Mouse (Mus musculus): Measurements from ENCODE around the gene Tmem50b.
"Not testable (repeated sequence)": the region's sequence is repeated elsewhere in the genome, so short reads cannot be mapped to it uniquely, and the experiment has no call there.

Tmem50b gene

DNA sequence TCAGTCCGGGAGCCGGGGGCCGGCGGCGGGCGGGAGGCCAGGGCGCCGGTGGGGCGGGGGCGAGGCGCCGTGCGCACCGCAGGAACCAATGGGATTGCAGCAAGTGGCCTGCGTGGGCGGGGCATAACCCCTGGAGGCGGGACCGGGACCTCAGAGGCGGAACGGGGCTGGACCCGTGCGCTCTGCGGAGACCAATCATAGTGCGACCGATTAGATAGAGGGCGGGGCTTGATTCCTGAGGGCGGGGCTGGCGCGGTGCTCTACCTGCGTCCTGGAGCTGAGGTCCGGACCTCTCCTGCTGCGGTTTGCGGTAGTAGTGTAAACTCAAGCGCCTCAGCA lies at the start of gene Tmem50b:
Gene Tmem50b, minus strand, starts transcription at position 129 of the 339 bp plus-strand sequence.
- in situ Hi-C loops (cut with MboI, MseI) = no loop called here

DNA sequence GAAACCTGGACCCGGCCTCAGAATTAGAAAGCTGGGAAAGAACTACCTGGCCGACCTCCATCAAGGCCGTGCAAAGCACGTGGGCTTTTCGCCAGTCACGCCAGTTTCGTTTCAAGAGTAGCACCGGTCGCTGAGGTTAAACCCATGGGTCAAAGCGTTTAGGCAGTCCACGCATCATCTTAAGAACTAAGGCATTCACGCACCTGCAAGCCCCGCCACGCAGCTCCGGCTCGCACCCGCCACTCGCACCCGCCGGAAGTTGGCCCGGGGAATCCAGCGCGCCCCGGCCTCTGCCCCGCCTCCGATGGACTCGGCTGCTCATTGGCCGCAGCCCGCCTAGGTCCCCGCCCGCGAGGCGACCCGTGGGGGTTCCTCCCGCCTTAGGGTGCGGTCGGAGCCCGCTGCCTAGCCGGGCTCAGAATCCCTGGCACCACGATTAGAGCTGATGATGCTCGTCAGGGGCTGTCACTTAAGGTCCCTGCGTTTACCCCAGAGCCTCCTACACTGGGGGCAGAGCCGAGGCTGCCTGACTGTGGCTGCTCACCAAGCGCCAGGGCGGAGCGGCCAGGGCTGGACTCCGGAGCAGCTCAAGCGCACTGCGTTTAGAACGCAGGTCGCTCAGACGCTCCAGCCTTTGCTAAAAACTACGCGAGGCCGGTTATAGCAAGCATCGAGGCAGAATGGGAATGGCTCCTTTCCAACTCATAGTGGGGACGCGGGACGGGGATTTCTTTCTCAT lies 49.2 kb upstream of the Tmem50b start, which contains the start of gene Gart:
Gene Gart, minus strand, starts transcription at position 272 of the 739 bp plus-strand sequence.
- in situ Hi-C loops (cut with MboI, MseI) = no loop called here

DNA sequence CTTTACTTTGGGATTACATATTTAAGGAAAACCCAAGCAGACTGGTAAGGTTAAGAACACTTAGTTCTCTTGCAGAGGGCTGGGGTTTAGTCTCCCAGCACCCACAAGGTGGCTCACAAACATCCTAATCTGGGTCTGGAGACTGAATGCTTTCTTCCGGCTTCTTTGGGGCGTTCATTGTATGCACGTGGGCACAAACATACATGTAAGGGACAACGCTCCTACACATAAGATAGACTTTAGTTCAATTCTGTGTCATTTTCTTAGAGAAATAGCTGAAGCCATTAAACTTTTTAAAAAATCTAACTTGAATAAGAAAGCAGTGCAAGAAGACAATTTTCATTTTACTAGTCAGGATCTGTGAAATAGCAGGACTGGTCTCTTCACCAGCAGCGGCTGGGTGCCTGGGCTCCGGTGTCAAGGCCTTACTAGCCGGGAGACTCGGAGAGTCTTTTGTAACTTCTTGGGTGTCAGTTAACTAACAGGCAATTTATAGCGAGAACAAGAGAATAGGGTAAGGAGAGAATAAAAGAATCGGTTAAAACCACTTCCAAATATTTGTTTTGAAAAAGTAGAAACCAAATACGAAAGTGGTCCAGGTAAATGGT lies 48.5 kb upstream of the Tmem50b start:
- in situ Hi-C loops (cut with MboI, MseI) = no loop called here

DNA sequence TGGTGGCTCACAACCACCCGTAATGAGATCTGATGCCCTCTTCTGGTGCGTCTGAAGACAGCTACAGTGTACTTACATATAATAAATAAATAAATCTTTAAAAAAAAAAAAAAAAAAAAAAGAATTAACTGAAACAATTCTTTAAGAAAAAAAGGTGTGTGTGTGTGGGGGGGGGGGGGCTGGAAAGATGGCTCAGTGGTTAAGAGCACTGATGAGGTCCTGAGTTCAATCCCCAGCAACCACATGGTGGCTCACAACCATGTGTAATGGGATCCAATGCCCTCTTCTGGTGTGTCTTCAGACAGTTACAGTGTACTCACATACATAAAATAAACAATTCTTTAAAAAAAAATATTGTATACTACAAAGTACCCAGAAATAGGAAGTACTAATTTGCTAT lies 47.8 kb upstream of the Tmem50b start:
- in situ Hi-C loops (cut with MboI, MseI) = not testable (repeated sequence)

DNA sequence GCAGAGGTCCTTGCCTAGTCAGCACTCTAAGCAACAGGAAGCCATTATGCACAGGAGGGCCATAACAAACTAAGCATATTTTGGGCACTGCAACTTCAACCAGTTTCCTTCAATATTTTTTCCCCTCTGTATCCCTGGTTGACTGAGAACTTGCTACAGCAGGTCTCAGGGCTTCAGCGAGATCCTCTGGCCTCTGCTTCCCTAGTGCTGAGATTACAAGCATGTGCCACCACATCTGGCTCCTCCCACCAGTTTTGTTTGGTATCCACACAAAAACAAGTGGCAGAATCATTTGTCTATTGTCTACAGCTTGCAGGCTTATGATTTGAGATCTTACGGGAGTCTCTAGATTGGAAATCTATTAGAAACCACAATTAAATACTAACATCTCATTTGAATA lies 47.3 kb upstream of the Tmem50b start:
- in situ Hi-C loops (cut with MboI, MseI) = no loop called here

DNA sequence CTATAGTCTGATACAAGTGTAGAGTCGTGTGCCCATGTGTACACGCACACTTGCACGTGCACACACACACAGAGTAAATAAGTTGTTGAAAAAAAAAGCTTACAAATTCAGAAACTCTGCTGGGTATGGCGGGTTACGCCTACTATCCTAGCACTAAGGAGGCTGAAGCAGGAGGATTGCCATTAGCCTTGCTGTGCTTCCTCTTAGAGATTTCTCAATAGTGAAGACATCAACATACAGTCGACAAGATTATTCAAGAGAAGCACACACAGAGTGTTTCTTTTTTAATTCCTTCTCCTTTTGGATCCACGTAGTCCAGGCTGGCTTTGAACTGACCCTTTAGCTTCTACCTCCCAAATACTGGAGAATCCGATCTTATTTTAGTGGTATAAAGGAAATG lies 42.6 kb upstream of the Tmem50b start:
- in situ Hi-C loops (cut with MboI, MseI) = no loop called here

DNA sequence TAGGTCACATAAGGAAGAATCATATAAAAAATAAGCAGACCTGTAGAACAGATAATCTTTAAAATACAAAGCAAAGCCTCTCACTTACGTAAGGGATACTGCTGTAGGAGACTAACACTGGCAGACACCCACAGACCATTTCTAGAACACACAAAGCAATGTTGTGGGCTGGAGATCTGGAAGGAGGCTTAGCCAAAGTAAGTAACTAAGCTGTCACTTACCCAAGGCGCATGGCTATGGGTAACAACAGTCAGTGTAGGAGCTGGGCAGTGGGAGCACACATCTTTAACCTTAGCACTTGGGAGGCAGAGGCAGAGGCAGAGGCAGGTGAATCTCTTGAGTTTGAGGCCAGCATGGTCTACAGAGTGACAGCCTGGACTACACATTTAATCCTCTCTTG lies 42.0 kb upstream of the Tmem50b start:
- in situ Hi-C loops (cut with MboI, MseI) = no loop called here

DNA sequence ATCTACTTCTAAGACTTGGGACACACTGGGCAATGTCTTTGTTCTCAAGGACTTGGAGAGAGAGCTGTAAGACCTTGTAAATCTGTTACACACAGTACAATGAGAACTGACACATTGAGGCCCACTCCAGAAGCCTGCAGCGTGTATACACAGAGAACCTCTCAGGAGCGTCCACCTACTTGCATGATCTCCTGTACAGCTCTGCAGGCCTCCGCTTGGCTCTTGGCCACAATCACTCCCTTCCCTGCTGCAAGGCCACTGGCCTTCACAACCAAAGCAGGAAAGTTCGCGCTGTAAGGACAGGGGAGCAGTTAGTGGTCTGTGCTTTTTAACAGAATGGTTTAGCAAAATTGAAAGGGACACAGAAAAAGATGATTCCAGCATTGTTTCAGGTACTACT lies 41.6 kb upstream of the Tmem50b start:
- in situ Hi-C loops (cut with MboI, MseI) = no loop called here

DNA sequence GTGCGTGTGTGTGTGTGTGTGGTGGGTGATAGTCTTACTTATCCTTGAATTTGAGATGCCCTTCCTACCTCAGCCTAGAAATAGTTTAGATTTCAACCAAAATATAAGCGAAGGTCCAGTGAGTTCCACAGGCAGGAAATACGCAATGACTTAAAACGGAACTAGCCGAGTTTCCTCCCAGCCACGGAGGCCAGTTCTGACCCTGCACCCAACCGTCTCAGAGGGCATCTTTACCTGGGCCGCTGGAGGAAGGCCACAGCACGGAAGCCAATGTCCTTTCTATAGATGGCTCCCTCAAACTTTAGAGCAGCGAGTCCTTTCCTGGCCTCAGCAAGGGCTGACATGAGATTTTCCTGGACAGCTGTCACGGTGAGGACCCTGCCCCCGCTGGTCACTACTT lies 36.0 kb upstream of the Tmem50b start:
- in situ Hi-C loops (cut with MboI, MseI) = loop anchor here (5.0 kb wide), 1 partner anchor 39 kb away; no protein-coding TSS in a partner anchor

DNA sequence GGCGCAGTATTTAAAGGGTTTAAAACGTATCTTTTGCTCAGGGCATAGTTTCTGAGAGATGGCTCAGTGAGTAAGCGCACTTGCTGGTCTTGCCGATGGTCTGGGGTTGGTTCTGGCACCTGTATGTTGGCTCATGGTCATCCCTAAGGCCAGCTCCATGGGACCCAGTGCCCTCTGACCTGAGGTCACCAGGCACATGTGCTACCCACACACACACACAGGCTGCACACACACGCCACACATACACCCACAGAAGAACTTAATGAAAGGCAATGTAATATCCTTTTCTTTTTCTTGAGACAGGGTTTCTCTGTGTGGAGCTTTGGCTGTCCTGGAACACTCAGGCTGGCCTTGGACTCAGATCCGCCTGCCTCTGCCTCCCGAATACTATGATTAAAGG lies 35.3 kb upstream of the Tmem50b start:
- in situ Hi-C loops (cut with MboI, MseI) = loop anchor here (5.0 kb wide), 1 partner anchor 39 kb away; no protein-coding TSS in a partner anchor

DNA sequence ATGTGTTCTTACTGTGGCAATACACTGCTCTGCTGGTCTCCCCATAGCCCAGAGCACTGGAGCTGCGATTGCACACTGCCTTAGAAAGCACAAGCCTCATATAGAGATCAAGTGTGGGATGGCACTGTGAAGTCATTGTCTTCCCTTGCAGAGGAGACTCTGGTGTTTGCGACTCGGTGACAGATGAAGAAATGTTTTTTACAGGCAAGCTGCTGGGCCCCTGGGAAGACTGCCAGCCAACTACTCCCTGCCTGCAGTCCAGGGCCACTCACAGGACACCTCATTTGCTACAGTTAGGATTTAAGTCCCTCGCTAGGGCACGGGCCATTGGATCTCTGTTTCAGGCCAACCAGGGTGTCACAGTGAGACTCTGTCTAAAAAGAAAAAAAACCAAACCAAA lies 34.8 kb upstream of the Tmem50b start:
- in situ Hi-C loops (cut with MboI, MseI) = loop anchor here (5.0 kb wide), 1 partner anchor 40 kb away; no protein-coding TSS in a partner anchor

DNA sequence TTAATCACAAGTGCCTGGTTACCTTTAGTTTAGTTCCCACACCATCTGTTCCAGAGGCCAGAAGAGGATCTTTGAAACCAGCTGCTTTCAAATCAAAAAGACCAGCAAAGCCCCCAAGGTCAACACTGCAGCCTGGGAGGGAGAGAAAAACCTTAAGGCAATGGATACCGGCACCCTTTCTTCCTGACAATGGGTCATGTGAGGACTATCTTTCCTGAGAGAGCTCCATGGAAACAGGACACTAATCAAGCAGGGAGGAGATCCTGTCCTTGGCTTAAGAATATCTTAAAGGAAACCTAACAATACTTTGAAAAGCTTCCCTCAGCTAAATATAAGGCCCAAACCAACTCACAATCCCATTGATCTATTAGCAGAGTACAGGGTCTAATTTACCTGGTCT lies 33.0 kb upstream of the Tmem50b start:
- in situ Hi-C loops (cut with MboI, MseI) = loop anchor here (5.0 kb wide), 1 partner anchor 42 kb away; no protein-coding TSS in a partner anchor

DNA sequence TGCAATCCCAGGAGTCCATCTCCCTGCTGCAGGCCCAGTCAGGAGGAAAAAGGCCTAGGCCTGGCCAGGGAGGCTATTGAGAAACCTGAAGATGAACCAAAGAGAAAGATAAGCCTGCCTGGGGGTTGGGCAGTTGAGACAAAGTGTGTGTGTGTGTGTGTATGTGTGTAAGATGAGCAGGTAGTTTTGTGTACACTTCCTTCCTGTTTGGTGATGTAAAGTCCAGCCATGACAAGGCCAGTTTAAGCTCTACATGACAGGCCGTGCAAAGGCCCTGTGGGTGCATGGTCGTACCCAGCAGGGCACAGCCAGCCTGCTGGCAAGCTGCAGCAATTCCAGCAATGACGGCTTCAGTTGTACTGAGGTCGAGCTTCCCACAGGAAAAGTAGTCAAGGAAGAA lies 32.1 kb upstream of the Tmem50b start:
- in situ Hi-C loops (cut with MboI, MseI) = loop anchor here (5.0 to 10.0 kb wide), 2 partner anchors 43 to 595 kb away; no protein-coding TSS in a partner anchor

DNA sequence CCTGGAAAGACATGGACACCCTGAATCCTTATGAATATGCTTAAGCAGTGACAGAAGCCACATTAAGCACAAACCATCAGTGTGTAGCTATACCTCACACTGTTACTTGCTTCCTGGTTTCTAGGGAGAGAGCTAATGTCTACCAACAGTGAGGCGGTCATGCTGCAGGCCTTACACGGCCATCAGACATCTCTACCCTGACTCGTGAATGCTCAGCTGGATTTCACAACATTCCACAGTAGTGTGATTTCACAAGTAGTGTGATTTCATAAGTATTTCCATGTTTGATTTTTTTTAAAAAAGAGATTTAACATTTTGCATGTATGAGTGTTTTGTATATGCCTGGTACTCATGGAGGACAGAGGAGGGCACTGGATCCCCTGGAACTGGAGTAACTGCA lies 31.1 kb upstream of the Tmem50b start:
- in situ Hi-C loops (cut with MboI, MseI) = loop anchor here (10.0 kb wide), 1 partner anchor 594 kb away; no protein-coding TSS in a partner anchor

DNA sequence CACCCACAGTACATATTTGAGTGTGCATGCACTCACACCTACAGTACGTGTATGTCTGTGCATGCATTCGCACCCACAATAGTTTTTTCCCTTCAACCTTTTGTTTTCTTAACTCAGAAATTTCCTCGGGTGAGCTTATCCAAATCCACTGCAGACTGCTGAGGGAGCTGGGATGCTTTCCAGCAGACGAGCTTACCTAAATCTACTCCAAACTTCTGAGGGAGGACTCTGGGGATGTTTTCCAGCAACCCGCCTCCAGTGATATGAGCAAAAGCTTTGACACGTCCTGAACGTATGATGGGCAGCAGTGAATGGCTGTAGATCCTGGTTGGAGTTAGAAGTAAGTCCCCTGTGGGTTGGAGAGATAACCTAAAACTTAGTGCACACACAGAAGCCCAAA lies 30.2 kb upstream of the Tmem50b start:
- in situ Hi-C loops (cut with MboI, MseI) = loop anchor here (10.0 kb wide), 1 partner anchor 593 kb away; no protein-coding TSS in a partner anchor

DNA sequence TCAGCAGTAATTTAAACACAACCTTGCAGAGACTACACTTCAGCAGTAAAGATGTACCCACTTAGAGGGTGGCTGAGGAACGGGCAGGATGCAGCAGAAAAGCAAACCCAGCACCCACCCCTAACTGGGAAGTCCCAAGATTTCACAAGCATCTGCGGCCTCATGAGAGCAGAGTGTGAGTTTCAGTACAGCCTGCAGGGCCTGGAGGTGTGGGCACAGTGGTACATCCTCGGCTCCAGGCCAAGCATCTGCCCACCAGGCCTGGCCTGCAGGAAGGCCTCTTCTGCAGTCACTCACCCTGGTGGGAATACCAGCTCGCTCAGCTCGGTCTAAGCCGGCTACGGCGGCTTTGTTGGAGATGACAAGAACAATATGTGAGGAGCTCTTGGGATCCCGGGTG lies 25.5 kb upstream of the Tmem50b start:
- in situ Hi-C loops (cut with MboI, MseI) = loop anchor here (10.0 to 25.0 kb wide), 2 partner anchors 588 to 836 kb away; no protein-coding TSS in a partner anchor

DNA sequence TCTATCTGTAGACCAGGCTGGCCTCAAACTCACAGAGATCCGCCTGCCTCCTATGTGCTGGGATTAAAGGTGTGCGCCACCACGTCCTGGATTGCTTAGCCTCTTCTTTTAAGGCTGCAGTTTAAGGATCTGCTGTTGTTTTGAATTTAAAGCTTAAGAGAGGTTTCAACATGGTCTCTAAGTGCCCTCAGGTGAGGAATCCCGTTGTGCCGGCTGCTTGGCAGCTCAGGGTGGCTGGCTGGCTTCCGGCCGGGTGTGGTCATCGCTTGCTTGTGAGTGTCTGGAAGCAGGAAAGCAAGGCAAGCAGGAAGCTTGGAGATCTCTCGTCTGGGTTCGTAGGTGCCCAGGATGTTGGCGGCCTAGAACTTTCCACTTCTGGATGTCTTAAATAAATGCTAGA lies 23.4 kb upstream of the Tmem50b start:
- in situ Hi-C loops (cut with MboI, MseI) = loop anchor here (10.0 to 25.0 kb wide), 2 partner anchors 586 to 834 kb away; no protein-coding TSS in a partner anchor

DNA sequence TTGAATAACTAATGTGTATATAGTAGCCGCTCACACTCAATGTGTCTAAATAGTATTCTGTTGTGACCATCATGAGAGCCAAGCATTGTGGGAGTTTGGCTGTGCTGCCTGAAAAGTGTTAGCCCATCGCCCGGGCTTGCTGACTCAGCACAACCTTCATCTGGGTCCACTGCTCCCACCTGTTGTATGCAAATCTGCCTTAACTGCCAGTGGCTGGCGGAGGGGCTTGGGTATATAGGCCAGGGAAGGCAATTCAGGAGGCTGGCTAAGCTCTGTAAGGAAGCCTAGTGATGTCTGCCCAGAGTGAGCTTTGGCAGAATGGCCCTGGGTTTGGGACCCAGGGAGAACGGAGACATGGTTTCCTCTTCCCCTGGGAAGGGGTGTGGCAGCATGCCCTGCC lies 22.6 kb upstream of the Tmem50b start:
- in situ Hi-C loops (cut with MboI, MseI) = loop anchor here (10.0 to 25.0 kb wide), 2 partner anchors 585 to 833 kb away; no protein-coding TSS in a partner anchor

DNA sequence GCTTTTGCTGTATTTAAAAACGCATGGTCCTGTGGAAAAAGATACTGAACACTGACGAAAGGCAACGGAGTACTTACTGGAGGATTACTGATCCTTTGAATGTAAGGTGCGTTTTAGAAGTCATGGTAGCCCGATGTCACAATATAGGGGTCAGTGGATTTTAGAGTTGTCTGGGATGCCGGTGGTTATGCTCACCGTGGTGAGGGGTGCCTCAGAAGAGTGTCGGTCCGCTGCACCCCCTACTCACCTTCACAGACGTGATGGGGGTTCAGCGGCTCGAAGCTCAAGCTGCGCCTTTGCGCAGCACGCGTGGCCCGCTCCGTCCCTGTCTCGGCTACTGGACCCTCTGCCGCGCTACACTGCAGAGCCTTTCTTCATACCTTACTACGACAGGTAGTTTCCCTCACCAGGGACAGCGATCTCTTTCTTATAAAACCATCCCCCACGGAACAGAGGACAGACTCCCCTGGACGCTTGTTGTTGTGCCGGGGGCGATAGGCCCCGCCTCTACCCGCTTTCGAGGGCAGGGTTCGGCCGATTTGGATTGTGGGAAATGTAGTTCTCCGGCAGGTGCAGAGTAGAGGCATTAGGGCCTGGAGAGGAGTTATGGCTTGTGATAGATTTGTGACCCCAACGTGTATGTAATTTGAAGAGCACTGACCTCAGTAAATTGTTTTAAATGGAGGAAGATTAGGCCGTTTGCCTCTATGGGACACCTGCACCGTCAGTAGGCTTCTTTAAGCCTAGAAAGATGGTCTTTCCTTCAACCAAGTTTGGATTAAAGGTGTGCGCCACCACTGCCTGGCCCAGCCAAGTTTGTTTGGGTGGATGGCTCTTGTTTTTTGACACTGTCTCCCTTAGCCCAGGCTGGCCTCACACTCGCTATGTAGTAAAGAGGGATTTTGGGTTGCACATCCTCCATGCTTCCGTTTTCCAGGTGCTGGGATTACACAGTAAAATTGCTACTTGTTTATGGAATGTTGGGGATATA lies 21.2 kb upstream of the Tmem50b start, which contains the start of gene Dnajc28:
Gene Dnajc28, minus strand, starts transcription at position 516 of the 991 bp plus-strand sequence.
- in situ Hi-C loops (cut with MboI, MseI) = loop anchor here (25.0 kb wide), 1 partner anchor 832 kb away; no protein-coding TSS in a partner anchor

DNA sequence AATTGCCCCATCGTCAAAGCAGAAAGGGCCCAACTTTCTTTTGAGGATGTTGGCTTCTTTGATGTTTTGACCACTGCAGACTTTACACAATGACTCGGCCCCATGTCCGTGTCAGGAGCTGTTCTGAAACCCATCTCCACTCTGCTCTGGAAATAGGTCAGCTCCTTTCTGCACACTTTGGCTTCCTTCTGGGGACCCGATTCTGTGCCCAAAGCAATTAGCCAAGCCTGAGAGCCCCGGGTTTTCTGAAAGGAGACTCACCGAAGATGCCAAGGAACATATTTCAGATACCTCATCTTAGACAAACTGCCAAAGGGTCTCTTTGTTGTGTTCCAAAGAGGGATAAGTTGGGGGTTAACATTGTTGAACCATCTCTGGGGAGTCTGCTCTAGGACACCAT lies 17.0 kb upstream of the Tmem50b start:
- in situ Hi-C loops (cut with MboI, MseI) = loop anchor here (25.0 kb wide), 1 partner anchor 827 kb away; no protein-coding TSS in a partner anchor

DNA sequence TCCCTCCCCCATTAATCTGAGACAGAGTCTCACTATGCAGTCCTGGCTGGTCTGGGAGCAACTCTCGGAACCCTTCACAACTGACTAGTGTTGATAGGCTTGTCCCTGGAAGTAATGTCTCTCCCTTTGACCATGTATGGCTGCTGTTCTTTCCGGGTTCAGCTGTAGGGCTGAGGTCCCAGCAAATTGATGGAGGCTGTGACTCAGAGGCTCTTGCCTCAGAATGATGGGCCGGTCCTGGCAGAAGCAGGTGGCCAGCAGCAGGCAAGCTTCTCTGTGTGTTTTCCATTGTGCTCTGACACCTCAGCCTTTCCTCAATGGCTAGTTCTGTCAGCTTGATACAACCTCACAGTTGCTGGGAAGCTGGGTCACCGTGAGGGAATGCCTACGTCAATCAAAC lies 14.9 kb upstream of the Tmem50b start:
- in situ Hi-C loops (cut with MboI, MseI) = loop anchor here (25.0 kb wide), 1 partner anchor 825 kb away; no protein-coding TSS in a partner anchor

All from T-helper 2 cell (primary cell).